Mouse (Mus musculus) ovary, postnatal 10 days (tissue): ENCODE results near the gene Tekt1.

Source experiments
- DNase-seq: peaks from one replicate; pipeline ENCODE4 v3.0.0; 2022; ENCODE audit warnings: low spot score

The Tekt1 gene

DNA sequence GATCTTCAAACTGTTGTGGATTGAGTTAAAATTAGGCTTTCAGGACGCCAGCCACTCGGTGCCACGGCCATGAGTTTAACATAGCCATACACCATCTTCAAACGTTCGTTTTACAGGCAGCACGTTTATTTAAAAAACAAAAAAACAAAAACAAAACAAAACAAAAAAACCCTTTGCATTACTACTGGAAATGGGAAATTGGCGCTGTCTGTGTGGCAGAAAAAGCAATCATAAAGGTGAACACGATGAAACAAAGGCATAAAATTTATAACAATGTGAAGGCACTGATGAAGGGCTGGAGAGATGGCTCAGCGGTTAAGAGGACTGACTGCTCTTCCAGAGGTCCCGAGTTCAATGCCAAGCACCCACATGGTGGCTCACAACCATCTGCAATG lies at the start of gene Tekt1:
Gene Tekt1, minus strand, starts transcription at position 96 of the 395 bp plus-strand sequence.
- DNase-seq = no peak

DNA sequence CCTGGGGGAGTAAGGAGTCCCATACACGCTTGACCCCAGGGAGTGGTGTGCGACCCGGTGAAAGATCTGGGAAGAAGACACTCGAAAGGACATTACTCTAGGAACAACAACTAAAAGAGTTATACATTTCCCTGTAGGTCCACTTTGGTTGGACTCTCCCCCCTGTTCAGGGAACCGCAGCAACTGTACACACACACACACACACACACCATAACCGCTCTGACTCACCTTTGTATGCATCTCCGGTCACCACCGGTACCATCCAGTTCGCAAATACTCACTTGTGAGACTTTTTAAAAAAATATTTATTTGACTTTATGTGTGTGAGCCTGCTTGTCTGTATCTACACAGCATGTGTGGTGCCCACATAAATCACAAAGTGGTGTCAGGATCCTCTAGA lies 49.7 kb upstream of the Tekt1 start:
- DNase-seq = no peak

DNA sequence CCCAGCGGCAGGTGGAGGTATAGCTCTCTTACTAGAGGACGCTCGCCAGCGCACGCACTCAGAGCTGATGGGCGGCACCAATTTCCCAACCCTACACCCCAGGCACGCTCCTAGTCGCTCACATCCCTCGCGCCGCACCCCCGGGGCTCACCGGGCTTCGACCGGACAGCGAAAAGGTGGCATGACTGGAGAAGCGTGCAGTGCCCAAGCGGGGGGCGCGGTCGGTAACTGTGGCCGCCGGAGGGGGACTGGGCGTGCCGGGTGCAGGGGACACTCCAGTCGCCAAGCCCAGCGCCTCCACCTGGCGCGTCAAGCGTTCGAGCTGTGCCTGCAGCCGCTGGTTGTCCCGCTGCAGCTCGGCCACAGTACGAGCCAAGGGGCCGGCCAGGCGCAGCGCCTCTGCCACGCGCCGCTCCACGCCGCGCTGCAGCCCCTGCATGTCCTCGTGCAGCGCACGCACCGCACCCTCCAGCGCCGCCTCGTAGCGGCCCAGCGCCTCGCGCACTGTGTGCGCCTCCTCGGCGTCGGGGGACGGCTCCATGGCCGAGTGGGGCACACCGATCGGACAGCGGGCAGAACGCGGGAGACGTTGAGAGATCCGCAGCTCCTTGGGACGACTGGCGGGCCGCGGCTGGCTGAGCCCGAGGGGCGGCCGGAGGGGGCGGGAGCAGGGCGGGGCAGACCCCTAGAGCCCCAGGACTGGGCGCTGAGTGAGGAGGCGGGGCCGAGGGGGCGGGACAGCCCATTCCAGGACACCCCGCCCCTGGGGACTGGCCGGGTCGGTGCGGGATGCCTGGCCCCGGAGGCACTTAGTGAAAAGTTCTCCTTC lies 49.1 kb upstream of the Tekt1 start, which contains the start of gene Smtnl2:
Gene Smtnl2, minus strand, starts transcription at position 621 of the 829 bp plus-strand sequence.
- peak; percentile 72 for DNase-seq

DNA sequence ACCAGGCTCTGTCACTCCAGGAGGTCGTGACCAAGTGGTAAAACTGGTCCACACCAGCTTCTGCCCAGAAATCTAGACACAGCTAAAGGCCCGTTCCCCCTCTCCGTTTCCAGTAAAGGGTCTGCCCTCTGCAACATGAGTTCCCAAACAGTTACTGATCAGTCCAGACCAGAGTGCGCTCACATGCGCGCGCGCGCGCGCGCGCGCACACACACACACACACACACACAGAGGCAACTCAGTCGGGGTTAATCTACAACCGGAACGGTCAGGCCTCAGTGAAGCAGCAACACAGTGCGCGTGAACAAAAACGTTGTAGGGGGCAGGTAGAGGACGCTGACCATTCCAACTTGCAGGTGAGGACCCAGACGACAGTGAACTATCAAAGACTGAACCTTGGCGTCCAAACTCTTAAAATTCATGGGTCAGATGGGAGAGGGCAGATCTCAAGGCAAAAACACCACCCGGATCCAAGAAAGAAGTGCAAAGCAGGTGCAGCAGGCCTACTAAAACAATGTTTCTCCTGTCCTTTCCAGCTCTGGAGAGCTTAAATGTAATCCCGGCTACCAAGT lies 48.4 kb upstream of the Tekt1 start:
- no peak for DNase-seq

DNA sequence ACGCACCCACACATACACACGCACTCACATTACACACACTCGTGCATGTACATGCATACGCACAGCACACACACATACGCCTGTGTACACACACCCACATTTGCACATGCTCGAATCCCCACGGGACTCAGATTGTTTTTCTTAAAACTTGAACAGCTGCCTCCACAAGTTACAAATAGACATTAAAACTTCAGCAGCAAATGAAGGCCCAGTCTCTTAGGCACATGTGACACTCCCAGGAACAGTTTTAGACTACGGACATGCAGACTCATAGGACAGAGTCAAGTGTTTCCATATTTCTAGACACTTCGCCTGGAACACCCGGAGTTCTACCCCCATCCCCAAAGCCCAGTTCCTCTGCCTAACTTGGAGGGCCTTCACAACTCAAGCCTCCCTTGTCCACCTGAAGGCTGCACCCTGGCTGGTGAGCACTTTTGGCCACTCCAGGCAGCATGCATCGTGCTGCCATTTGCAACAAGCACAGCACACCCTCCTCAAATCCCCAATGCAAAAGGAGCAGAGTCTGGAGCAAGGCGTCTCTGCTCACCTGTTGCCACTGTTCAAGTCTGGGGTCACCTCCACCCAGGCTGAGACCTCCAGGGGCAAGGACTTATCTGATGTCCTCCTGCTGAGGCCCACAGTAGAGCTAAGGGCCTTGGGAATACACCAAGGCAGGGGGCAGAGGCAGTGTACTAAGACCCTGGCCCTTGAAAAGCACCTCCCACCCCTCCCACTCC lies 47.6 kb upstream of the Tekt1 start:
- DNase-seq = no peak

DNA sequence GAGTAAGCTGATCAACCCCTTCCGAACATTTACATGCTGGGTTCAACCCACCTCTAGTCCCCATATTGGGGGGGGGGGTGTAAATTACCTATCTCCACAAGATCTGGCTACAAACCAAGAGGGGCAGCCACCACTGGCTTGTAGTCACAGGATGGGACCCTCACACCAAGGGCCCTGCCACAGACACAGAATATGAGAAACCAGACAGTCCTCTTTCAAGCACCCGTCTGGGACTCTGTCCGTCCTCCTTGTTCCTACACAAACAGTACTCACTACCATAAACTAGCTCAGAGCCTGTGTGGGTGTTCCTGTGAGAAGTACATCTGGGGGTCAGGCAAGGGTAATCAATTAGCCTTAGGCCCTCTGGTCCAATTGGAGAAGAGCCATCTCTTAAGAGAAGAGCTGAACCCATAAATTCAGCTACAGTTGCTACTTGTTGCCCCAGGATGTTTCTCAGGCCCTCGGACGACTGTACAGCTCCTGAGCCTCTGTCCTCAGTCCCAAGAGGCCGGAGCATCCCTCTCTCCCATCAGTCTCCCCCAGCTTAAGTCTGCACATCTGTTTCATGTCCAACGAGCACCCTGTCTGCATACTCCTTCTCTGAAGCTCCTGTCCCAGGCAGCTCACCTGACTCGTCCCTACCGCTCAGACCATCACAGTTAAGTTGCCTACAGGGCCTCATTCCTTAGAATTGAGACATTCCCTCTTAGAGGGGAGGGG lies 46.4 kb upstream of the Tekt1 start:
- DNase-seq = no peak

DNA sequence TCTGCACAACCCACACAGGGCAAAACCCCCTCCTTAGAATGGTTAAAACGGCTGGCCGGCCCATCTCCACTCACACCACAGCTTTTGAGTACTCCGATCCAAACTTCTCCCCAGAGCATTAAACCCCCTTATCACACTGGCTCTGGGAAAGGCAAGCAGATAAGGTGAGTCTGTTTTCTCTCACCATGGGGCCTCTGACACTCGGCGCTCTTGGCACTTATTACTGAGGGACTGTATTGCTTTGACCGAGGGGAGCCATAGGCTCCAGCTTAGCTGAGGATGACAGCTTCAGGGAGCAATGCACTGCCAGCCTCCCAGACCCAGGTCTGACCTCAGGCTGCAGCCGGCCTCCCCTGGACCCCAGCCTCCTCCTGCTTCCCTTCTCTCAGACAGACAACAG lies 45.3 kb upstream of the Tekt1 start:
- DNase-seq = no peak

DNA sequence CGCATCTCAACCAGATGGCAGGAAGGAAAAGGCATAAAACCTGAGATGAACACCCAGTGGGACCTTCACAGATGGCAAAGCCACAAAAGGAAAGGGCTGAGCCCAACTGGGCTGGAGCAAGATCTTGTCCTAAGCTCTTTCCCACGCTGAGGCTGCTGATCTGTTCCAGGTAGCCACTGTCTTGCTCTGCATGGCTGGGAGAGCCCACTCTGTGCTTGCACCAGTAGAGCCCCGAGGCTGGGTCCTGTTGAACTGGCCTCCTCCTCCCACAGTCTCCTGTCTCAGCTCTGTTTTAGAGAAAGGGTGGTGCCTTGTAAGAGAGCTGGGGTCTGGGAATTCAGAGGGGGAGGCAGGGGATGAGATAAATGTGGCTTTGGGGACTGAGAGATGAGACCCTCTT lies 44.8 kb upstream of the Tekt1 start:
- no peak for DNase-seq

DNA sequence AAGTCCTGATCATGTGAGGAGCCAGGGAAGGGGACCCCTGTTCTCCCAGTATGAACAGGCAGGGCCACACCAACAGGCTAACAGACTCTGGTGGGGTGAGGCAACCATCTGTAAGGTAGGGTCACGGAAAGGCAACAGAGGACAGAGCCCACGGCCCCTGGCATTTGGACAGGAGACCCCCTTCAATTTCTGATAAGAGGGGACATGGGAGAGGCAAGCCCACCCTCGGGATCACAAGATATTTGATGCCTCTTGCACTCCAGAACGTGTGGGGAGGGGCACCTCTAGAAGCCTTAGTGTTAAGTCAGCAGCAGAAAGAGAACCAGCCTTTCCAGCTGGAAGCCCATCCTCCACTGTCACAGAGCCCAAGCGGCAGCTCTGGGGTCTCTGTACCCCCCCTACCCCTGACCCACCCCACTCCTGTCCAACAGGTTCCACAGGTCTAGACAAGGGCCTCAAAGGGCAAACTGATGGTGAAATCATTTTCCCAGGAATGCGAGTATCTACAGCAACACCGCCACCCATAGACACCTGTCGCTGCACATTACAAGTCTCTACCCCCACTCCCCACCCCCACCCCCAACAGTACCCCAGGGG lies 43.9 kb upstream of the Tekt1 start:
- no peak for DNase-seq

DNA sequence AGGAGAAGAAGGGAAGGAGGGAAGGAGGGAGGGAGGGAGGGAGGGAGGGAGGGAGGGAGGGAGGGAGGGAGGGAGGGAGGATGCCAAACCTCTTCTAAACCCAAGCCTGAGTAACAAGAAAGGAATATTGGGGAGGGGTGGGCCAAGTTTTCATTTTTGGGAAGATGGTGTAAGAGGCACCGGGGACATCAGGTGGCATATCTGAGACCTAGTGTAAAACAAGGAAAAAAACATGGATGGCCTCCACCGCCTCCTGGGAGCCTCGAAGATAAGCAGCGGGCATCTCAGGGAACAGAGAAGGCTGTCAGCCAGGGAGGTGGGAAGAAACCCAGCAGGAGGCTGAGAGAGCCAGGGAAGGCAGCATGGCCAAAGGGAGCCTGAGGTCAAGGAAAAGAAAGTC lies 43.3 kb upstream of the Tekt1 start:
- DNase-seq = no peak

DNA sequence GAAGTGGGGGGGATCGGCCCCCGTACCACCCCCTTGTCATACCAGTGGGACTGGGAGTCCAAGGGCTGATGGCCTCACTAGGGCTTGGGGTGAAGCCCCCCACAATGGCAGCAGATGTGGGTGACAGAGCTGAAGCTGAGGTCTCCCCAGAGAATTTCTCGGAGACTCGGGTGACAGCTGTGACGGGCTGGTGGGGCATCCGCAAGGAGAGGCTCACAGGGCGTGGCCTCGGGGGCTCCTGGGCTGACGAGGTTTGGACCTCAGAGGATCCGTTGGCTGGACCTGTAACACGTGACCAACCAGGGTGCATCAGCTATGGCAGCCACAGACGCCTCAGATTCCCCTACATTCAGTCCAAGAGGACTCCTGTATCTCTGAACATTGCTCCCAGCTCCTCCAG lies 40.7 kb upstream of the Tekt1 start:
- DNase-seq = no peak

DNA sequence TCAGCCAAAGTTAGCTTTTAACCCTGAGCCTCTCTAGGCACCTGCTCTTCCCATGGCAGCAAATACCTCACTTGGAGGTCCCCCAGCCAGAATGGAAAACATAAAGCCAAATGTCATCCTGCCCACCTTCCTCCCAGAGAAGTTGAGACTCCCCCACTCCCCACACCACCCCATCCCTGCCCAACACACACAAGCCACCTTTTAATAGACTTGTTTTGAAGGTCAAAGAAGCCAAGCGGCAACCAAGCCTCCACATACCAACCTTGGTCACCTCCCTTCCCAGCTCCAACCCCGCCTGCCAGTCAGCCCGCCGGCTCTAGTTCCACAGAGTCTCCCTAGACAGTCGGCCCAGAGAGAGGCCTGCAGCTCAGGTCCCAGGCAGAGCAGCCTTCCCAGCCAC lies 39.8 kb upstream of the Tekt1 start:
- DNase-seq = no peak

DNA sequence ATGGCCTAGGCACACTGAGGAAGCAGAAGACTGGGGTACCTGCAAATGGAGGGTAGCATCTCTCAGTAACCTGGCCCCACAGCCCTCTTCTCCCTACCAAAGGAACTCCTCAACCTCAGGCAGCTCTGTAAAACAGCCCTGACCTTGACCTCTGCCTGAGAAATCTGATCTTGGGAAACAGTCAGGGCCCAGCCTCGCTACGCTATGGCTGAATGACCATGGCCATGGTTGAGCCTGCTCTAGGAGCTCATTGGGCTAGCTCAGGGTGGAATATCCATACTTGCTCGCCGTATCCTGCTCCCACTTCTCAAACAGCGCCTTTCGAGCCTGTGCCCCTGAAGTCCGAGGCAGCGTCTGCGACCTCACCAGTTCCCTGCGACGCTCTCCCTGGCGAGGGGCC lies 38.8 kb upstream of the Tekt1 start:
- DNase-seq = no peak

DNA sequence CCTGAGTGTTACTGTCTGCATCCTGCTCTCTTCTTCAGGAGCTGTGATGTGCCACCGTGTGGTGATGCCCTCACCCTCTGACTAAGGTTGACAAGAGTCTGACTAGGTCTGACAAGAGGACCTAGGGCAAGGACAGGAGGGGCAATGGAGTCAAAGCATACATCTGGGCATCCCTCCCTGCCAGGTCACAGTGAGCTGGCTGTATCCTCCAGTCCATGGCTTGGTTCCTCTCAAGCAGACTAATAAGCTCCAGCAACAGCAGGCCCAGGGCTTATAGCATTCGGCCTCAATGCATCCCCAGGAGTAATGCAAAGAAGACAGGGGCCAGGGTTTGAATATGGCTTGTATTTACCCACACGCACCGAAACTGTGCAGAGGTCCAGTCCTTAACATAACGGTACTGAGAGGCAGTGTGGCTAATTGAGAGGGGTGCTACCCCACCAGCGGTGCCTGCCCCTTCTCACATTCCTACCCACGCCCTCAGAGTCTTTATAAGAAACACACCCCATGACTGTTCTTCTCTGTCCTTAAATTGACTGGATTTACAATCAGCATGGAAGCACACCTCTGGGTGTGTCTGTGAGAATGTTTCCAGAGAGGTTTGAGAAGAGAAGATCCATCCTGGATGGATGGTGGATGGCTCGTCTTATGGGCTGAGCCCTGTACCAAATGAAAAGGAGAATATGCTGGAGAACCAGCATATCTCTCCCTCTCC lies 35.7 kb upstream of the Tekt1 start:
- DNase-seq = no peak

DNA sequence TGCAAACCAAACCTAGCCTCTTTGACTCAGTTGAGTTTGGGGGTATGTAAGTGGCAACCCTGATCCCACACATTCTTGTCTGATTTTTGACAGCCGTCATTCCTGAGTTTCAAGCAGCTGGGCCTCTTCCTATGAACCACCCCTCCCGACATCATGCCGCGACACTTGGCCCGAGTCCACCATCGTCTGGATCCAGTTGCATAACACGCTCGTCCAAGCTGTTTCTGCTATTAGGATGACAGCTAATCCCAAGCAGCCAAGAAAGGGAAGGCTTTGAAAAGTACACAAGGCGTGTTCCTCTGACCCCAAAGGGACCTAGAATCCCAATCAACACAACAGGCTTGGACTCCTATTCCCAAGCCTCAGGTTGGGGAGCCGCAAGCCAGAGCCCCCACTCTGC lies 34.8 kb upstream of the Tekt1 start:
- no peak for DNase-seq

DNA sequence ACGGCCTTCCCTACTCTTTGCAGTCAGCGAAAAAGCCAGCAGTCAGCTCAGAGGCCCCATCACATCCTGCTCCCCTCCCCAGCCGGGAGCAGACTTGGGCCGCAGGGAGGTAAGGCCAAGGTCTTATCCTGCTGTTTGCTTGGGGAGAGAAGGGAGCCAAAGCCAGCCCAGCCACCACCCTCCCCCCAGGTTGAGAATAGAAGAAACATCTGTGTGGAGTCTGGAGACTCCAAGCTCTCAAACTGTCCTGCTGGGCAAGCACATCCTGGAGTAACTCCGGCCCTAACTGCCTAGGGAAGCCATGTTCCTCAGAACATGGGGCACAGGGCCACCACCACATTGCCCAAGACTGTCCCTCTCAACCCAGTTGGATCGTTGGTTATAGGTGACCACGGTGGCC lies 34.4 kb upstream of the Tekt1 start:
- DNase-seq = no peak

DNA sequence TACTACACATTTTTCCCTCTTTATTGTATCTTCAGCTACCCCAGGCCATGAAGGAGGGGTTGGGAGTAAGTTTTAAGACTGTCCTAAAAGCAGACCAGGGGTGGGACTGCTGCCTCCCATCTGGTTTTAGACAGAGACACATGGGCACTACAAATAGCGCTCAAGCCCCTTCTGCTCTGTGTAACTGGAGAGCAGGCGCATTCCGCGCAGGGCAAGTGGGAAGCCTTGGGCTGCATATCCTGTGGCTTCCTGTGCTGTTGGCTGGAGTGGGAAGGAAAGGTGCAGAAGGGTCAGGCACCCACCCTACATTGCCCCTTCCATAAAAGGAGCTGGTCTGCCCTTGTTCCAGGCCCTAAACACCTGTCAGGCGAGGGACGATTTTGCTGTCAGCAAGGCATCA lies 33.4 kb upstream of the Tekt1 start:
- DNase-seq = no peak

DNA sequence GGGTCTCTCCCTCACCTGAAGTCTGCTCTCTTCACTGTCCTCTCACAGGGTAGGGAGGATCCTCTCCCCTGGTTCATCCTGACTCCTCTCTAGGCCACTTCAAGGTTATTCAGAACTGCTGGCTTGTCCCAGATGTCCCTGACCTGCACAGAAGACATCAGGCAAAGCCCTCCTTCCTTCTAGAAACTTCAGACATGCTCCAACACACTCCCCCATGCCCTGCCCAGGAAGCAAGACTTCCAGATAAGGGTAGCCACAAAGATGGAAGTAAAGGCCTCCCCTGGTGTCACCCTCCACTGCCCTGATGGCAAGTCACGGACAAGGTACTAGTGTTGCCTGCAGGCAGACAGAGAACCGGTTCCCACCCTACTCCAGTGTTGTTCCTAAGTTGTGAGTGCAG lies 32.5 kb upstream of the Tekt1 start:
- no peak for DNase-seq

DNA sequence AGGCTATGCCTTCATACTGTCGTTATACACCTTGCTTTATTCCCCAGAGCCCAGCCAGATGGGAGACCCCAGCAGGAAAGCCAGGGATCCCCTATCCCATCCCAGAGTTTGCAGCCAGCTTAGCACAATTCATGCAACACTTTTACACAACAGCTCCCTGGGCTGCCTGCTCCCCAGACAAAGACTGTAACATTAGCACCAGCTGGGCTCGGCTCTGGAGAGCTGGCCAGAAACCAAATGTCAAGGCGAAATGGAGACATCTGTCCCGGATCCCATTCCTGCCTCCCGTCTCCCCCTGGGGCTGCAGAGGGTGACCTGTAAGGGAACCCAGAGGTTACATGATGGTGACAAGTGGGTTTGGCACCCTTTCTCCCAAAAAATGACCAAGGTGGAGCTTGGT lies 31.4 kb upstream of the Tekt1 start:
- no peak for DNase-seq

DNA sequence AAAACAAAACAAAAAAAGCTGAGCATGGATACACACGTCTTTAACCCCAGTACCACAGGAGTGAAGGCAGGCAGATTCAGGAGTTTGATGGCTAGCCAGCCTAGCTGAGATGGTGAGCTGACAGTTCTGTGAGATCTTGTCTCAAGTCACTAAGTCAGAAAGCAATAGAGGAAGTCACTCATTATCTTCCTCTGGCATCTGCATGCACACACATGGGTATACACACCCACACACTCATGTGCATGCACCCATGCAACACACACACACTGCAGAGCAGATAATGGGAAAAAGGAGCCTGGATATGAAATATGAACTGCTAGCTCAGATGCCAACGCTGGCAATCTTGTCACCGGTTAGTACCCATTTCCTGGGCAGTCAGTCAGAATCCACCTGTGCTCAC lies 31.0 kb upstream of the Tekt1 start:
- DNase-seq = no peak

DNA sequence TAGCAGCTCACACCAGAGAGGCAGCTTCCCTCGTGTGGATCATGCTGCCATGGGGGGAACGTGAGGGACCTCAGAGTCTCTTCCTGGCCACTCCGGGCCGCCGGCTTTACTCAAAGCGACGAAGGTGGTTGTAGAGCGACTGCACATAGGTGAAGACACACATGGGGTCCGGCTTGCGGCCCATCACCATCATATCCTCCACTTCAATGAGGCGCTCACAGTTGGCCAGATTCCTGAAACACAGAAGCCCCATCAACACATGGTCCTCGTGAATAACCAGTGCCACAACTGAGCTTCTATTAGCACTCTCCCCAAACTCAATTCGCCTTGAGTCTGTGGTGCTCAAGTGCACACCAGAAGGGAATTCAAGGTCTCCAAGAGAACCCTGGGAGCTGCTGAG lies 28.9 kb upstream of the Tekt1 start:
- no peak for DNase-seq
